Mouse (Mus musculus) liver, adult 2 months (tissue): ENCODE results near the gene Pcdh15. TPM values are rescaled to one million over a fixed set of nuclear protein-coding genes. Genes with fewer than 3 reads are reported as not detected.

ENCODE experiments used
- DNase-seq: peaks from one replicate; pipeline ENCODE4 v3.0.0-alpha.2; 2011; ENCODE audit warnings: low read depth, low spot score; ENCODE audit errors: extremely low read depth
- H3K27ac ChIP-seq: fragments of 200-500 bp; replicated peaks from 2 replicates; pipeline ENCODE4 v1.5.1; 2012; ENCODE audit warnings: low read depth, mild to moderate bottlenecking, control low read depth, inconsistent platforms, low read length; ENCODE audit not compliant: insufficient read depth
- H3K27me3 ChIP-seq: fragments of 200-500 bp; 2 replicates; pipeline ENCODE4 v1.6.1; 2012; ENCODE audit warnings: mild to moderate bottlenecking, moderate library complexity, low read length, inconsistent platforms; ENCODE audit not compliant: control insufficient read depth, insufficient read depth
- H3K36me3 ChIP-seq: fragments of 200-500 bp; 2 replicates; pipeline ENCODE4 v1.6.1; 2012; ENCODE audit warnings: low read length, inconsistent platforms; ENCODE audit not compliant: control insufficient read depth, insufficient read depth
- H3K4me1 ChIP-seq: fragments of 200-500 bp; 2 replicates; pipeline ENCODE4 v1.6.1; 2011; ENCODE audit warnings: low read length; ENCODE audit not compliant: control insufficient read depth, insufficient read depth
- H3K4me3 ChIP-seq: fragments of 200-500 bp; 2 replicates; pipeline ENCODE4 v1.5.1; 2011; ENCODE audit warnings: low read depth, mild to moderate bottlenecking, control low read depth, low read length, moderate library complexity; ENCODE audit not compliant: insufficient read depth
- H3K79me2 ChIP-seq: fragments of 200-500 bp; 2 replicates; pipeline ENCODE4 v1.6.1; 2012; ENCODE audit warnings: inconsistent platforms, mild to moderate bottlenecking, low read length, moderate library complexity; ENCODE audit not compliant: control insufficient read depth, insufficient read depth
- H3K9ac ChIP-seq: fragments of 200-500 bp; 2 replicates; pipeline ENCODE4 v1.6.1; 2012; ENCODE audit warnings: low read depth, mild to moderate bottlenecking, control low read depth, inconsistent platforms, low read length
- CTCF ChIP-seq: fragments of 200-500 bp; IDR thresholded peaks from 2 replicates; pipeline ENCODE4 v1.5.1; 2011; ENCODE audit warnings: low read depth, low read length, control low read depth
- POLR2A ChIP-seq: fragments of 200-500 bp; IDR thresholded peaks from 2 replicates; pipeline ENCODE4 v1.6.1; 2011; ENCODE audit warnings: low read length, control low read depth; ENCODE audit not compliant: insufficient read depth; ENCODE audit errors: extremely low read depth
- WGBS: fragments of 180-500 bp; shearing (Covaris S2); methylation state at CpG from one replicate; pipeline ENCODE4 v1.1.7; 2018; 5-methylcytosine and 5-hydroxymethylcytosine counted together
- polyA plus RNA-seq: library from polyadenylated mRNA; depleted of rRNA; stranded (reverse); fragments of >200 nt; gene quantifications from 2 replicates; pipeline ENCODE4 v1.2.3, GENCODE M21; 2012
- total RNA-seq: library from RNA; depleted of rRNA; stranded (reverse); fragments of >200 nt; gene quantifications from 2 replicates; pipeline ENCODE4 v1.2.3, GENCODE M21; 2014

Gene Pcdh15
- total and polyA plus RNA-seq, 2 experiments = 0.04 to 0.09 TPM

DNA sequence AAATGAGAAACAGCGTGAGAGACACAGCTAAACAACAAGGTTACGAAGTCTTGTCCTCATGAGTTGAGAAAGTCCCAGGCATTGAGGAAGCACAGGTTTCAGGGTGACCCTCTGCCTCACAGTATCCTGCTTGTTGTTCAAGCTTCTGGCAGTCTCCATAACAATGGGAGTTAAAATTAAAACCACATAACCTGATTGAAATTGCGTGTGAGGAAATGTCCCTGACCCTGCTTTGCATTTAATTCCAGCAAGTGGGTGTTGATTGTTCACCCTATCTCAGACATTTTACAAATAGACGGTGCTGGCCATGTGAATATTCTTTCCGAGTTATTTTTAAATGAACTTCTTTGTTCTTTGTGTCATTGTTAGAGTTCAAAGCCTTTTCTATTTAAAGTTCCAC is 1171.8 kb downstream of the Pcdh15 start:
- TF ChIP-seq POLR2A (no peak), CTCF (no peak)
- no peak overlapping the region for H3K9ac ChIP-seq
- WGBS = 82% methylated on average over 5 of the region's 5 CpGs

DNA sequence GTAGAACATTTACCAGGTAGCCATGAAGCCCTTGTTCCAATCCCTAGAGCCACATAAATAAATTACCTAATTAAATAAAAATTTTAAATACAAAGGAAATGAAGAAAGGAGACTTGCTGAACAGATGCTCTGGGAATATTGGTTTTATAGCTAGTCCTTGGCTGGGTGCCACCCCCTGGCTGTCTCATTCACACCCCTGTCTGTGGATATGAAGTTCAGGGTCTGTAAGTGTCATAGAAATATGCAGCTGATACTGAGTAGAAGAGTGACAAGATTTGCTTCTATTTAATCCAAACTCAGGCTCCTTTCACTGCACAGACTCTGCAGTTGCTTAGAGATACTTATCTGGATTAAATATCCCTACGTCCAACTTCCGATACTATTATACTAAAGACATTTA is 1205.0 kb downstream of the Pcdh15 start:
- WGBS = 95% methylated on average over 2 of the region's 2 CpGs
- DNase-seq = no peak
- Histone ChIP-seq H3K27me3 (no peaks in the 10 kb centered on the region), H3K36me3 (no peaks in the 10 kb centered on the region), H3K79me2 (no peaks in the 10 kb centered on the region), H3K4me1 (no peaks in the 10 kb centered on the region), H3K27ac (no peak overlapping the region), H3K4me3 (no peak overlapping the region), H3K9ac (no peak overlapping the region)
- TF ChIP-seq POLR2A (no peak), CTCF (no peak)

More for the DNA sequence above, 1171.8 kb downstream of the Pcdh15 start:
- Histone ChIP-seq H3K27me3 (no peaks in the 10 kb centered on the region), H3K4me3 (no peak overlapping the region), H3K79me2 (no peaks in the 10 kb centered on the region), H3K27ac (no peak overlapping the region), H3K36me3 (no peaks in the 10 kb centered on the region), H3K4me1 (no peaks in the 10 kb centered on the region)
- no peak for DNase-seq

DNA sequence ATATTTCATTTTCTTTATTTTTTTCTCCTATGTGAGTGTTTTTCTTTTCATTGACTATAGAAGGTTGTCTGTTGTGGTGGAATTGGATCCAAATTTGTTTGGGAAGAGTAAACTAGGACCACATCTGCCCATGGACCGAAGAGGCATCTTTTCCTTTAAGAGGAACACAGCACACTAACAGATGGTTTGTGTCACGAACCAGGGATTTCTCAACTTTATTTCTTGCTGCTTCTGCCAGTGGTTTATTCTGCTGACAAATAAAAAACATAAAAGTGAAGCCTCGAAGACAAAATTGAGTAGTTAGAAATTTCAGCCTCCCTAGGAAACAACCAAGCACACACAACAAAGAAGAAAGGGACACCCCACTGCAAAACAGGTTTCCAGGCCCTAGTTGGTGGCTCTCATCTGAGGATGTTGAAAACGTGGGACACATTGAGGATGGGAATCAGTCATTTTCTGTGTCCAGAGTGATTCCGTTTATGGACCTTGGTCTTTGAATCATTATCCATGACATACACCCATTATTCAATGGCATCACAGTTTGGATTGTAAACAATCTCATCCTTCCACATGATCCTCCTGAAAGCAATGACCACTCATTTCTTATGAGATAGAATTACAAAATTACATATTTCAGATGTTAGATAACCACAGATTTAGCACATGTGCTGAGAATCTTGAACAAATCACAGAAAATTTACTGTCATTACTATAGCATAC is 1206.5 kb downstream of the Pcdh15 start:
- no peaks in the 10 kb centered on the region for H3K27me3 ChIP-seq
- no peaks in the 10 kb centered on the region for H3K79me2 ChIP-seq
- H3K36me3 ChIP-seq = no peaks in the 10 kb centered on the region
- no peak for TF ChIP-seq CTCF
- no peak for TF ChIP-seq POLR2A
- WGBS = 53% methylated on average over 5 of the region's 5 CpGs
- no peaks in the 10 kb centered on the region for H3K4me1 ChIP-seq
- no peak overlapping the region for H3K9ac ChIP-seq
- no peak overlapping the region for H3K4me3 ChIP-seq
- no peak for DNase-seq
- no peak overlapping the region for H3K27ac ChIP-seq

DNA sequence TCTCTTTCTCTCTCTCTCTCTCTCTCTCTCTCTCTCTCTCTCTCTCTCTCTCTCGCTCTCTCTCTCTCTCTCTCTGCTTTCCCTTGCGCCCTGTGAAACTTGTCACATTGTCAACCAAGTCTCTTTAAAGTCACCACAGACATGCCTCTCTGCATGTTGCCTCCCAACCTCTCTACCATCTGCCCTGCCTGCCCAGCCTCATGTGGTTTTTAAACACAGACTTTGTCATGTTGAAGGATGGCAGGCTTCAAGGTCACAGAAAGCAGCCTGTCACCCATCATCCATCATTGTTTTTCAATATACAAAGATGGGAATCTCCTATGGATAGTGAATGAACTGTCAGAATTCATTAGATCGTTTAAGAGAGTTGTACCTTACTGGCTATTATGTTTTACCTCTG is 1207.9 kb downstream of the Pcdh15 start:
- DNase-seq = no peak
- Histone ChIP-seq H3K36me3 (no peaks in the 10 kb centered on the region), H3K4me3 (no peak overlapping the region), H3K4me1 (no peaks in the 10 kb centered on the region), H3K9ac (no peak overlapping the region), H3K27ac (no peak overlapping the region), H3K79me2 (no peaks in the 10 kb centered on the region), H3K27me3 (no peaks in the 10 kb centered on the region)
- WGBS = 85% methylated on average over 3 of the region's 3 CpGs
- no peak for TF ChIP-seq POLR2A
- no peak for TF ChIP-seq CTCF

DNA sequence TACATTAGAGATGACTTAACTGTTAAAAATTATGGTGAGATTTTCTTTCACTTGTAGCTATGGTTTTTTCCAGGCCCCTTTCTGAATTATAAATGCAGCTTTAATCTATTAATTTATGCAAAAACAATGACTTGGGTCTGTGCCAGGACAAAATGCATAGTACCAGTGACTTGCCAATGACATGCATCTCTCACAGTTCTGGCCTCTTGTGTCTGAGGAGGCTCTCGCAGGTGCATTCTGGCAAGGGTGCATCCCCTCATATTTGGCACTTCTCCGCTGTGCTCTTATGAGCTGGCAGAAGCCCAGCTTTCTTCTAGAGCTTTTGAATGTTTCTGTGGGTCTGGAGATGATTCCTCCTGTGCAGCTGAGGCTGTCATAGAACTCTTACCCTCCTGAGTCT is 1216.9 kb downstream of the Pcdh15 start:
- Histone ChIP-seq H3K27me3 (no peaks in the 10 kb centered on the region), H3K79me2 (no peaks in the 10 kb centered on the region), H3K4me3 (no peak overlapping the region), H3K27ac (no peak overlapping the region), H3K4me1 (no peaks in the 10 kb centered on the region), H3K36me3 (no peaks in the 10 kb centered on the region), H3K9ac (no peak overlapping the region)
- WGBS = 92% methylated on average over 2 of the region's 2 CpGs
- TF ChIP-seq POLR2A (no peak), CTCF (no peak)
- no peak for DNase-seq

DNA sequence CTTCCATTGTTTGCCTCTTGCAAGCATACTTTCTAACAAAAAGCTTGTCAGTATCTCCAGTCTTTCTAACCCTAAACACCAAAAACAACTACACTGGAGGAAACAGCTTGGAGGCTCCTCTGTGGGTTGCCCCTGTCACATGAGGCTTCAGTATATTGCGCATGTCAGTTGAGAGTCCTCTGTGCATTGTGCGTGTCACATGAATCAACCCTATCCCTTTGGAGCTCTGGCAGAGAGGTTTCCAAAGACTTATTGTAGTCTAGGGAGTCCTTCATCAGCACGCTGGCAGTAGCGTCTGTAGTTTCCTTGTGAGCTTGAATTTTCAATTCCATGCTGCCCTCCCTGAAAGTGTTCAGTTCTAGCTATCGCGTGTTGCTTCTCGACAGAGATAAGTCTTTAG is 1236.3 kb downstream of the Pcdh15 start:
- no peaks in the 10 kb centered on the region for H3K36me3 ChIP-seq
- H3K9ac ChIP-seq = no peak overlapping the region
- H3K79me2 ChIP-seq = no peaks in the 10 kb centered on the region
- no peak for TF ChIP-seq POLR2A
- TF ChIP-seq CTCF = no peak
- 93% methylated on average over 7 of the region's 7 CpGs for WGBS
- no peak overlapping the region for H3K27ac ChIP-seq
- H3K4me1 ChIP-seq = no peaks in the 10 kb centered on the region
- no peak for DNase-seq
- no peaks in the 10 kb centered on the region for H3K27me3 ChIP-seq
- H3K4me3 ChIP-seq = no peak overlapping the region
